Mouse (Mus musculus) hindbrain, embryonic 13.5 days (tissue): ENCODE measurements around the gene Dapl1. TPM values are rescaled to one million over a fixed set of nuclear protein-coding genes. Genes with fewer than 3 reads are reported as not detected.
A peak's percentile ranks its signal among the peaks of the same experiment; 100 is the strongest.

Source experiments
- ATAC-seq: fragments of 200-750 bp; cut with Nextera tagmentation; 2 replicates; pipeline ENCODE4 v1.8.0; 2017; ENCODE audit warnings: moderate TSS enrichment; ENCODE audit not compliant: low FRiP score
- H3K27ac ChIP-seq: fragments of 300-500 bp; sonication (generic); 2 replicates; pipeline ENCODE4 v1.5.1; 2015; ENCODE audit warnings: inconsistent platforms, mild to moderate bottlenecking, moderate library complexity
- H3K27me3 ChIP-seq: fragments of 300-500 bp; sonication (generic); 2 replicates; pipeline ENCODE4 v1.6.1; 2015; ENCODE audit warnings: mild to moderate bottlenecking, inconsistent platforms
- H3K36me3 ChIP-seq: fragments of 300-500 bp; sonication (generic); 2 replicates; pipeline ENCODE4 v1.6.1; 2015; ENCODE audit warnings: mild to moderate bottlenecking, inconsistent platforms
- H3K4me1 ChIP-seq: fragments of 300-500 bp; sonication (generic); replicated peaks from 2 replicates; pipeline ENCODE4 v1.6.1; 2015; ENCODE audit warnings: inconsistent platforms
- H3K4me2 ChIP-seq: fragments of 300-500 bp; sonication (generic); 2 replicates; pipeline ENCODE4 v1.6.1; 2015; ENCODE audit warnings: inconsistent platforms, mild to moderate bottlenecking, moderate library complexity
- H3K4me3 ChIP-seq: fragments of 300-500 bp; sonication (generic); 2 replicates; pipeline ENCODE4 v1.5.1; 2015; ENCODE audit warnings: mild to moderate bottlenecking, inconsistent platforms
- H3K9ac ChIP-seq: fragments of 300-500 bp; sonication (generic); 2 replicates; pipeline ENCODE4 v1.6.1; 2015; ENCODE audit warnings: mild to moderate bottlenecking, inconsistent platforms
- H3K9me3 ChIP-seq: fragments of 300-500 bp; sonication (generic); 2 replicates; pipeline ENCODE4 v1.6.1; 2016; ENCODE audit warnings: inconsistent platforms
- WGBS: fragments of 180-500 bp; shearing (Covaris S2); methylation state at CpG from one replicate; pipeline ENCODE4 v1.1.7; 2015; 5-methylcytosine and 5-hydroxymethylcytosine counted together
- polyA plus RNA-seq: library from polyadenylated mRNA; unstranded; fragments of >200 nt; fragmentation: Nextera tagmentation; extraction: Ambion mirVana; gene quantifications from 2 replicates; pipeline ENCODE4 v1.2.1, GENCODE M21; 2015

Dapl1 gene
- polyA plus RNA-seq, 1 experiment from 2014 or later: not detected

DNA sequence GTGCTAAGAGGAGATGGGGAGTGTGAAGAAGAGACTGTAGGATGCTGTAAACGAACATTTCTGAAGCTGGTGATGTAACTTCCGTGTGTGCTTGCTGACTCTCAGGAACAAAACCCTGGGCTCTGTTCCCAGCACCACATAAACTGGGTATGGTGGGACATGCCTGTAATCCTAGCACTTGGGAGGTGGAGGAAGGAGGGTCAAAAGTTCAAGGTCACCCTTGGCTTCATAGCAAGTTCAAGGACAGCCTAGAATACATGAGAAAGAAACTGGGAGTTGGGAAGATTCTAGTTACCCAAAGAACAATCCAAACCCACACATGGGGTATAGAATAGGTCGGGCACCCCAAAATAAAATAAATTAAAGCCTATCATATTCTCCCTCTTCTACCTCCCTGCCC, 39.1 kb downstream of the Dapl1 start:
- Histone ChIP-seq H3K9ac (no peak overlapping the region), H3K4me3 (no peak overlapping the region), H3K27ac (no peak overlapping the region), H3K27me3 (no peaks in the 10 kb centered on the region), H3K9me3 (no peaks in the 10 kb centered on the region), H3K4me2 (no peak overlapping the region), H3K36me3 (no peaks in the 10 kb centered on the region), H3K4me1 (0 out of 2 replicates have a peak, but pooled peaks cover 5% of the 10 kb centered on the region)
- 79% methylated on average over 3 of the region's 3 CpGs for WGBS
- ATAC-seq: no peak

DNA sequence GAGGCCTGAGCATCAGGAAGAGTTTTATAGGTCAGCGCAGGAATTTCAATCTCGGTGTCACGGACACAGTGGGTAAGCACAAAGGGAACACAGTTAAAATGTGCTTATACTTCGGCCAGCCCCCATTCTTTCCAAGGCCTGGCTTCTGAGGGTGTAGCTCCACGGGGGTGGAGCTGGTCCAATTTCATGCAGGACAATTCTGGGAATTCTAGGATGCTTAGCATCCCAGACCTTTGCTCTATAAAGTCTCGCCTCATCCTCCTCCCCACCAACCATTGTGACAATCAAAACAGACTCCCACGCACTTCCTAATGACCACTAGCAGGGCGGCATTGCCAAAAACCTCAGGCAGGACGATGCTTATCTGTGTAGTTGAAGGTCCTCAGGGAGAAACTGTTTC, 42.4 kb downstream of the Dapl1 start:
- no peak for ATAC-seq
- no peak overlapping the region for H3K4me3 ChIP-seq
- H3K36me3 ChIP-seq: no peaks in the 10 kb centered on the region
- H3K27me3 ChIP-seq: no peaks in the 10 kb centered on the region
- no peak overlapping the region for H3K9ac ChIP-seq
- H3K27ac ChIP-seq: no peak overlapping the region
- peaks cover 13% of the 10 kb centered on the region for H3K4me1 ChIP-seq
- no peaks in the 10 kb centered on the region for H3K9me3 ChIP-seq
- 63% methylated on average over 9 of the region's 9 CpGs for WGBS
- H3K4me2 ChIP-seq: no peak overlapping the region

DNA sequence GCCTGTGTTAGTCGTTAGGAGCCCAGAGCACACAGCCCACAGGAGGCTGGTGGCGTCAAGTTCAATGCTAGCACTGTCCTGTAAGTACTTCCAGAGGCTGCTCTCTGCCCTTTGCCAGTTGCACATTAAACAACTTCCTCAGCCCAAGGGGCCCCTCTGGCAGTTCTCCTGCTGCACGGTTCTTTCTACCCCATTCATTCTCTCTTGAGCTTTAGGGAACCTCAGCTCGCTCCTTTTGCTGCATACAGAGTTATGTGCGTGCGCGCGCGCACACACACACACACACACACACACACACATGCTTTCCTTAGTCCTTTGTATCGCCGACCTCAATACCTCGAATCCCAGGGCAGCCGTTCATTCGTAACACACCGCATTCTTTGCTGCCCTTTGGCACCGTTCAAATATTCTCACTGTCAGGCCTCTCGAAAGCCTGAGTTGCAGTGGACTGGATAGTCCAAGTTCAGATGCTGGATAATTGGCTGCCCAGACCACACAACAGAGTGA, 45.2 kb downstream of the Dapl1 start:
- no peak for ATAC-seq
- Histone ChIP-seq H3K27ac (no peak overlapping the region), H3K4me2 (no peak overlapping the region), H3K9ac (no peak overlapping the region), H3K4me3 (no peak overlapping the region), H3K36me3 (no peaks in the 10 kb centered on the region), H3K4me1 (peaks cover 13% of the 10 kb centered on the region), H3K9me3 (no peaks in the 10 kb centered on the region), H3K27me3 (0 out of 2 replicates have a peak, but pooled peaks cover 3% of the 10 kb centered on the region)
- WGBS: 36% methylated on average over 17 of the region's 17 CpGs

DNA sequence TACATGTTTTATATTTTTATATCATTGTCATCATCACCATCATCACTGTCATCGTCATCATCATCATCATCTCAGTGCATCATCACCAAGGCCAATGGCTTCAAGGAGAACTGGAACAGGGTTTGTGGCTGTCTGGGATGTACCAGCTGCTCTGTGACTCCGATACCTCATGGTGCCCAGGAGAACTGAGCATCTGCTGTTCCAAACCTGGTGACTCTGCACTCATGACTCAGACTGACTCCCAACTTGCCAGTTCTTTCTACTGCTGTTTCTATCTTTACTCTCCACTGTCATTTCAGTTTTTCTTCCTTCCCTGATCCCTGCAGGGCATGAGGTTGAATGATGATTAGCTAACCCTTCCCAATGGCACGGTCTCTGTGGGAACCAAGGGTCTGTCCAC, 46.4 kb downstream of the Dapl1 start:
- H3K9ac ChIP-seq: no peak overlapping the region
- no peak overlapping the region for H3K4me2 ChIP-seq
- H3K36me3 ChIP-seq: no peaks in the 10 kb centered on the region
- H3K27me3 ChIP-seq: 0 out of 2 replicates have a peak, but pooled peaks cover 3% of the 10 kb centered on the region
- no peak for ATAC-seq
- 92% methylated on average over 3 of the region's 3 CpGs for WGBS
- no peaks in the 10 kb centered on the region for H3K9me3 ChIP-seq
- H3K4me3 ChIP-seq: no peak overlapping the region
- H3K27ac ChIP-seq: no peak overlapping the region
- H3K4me1 ChIP-seq: peaks cover 13% of the 10 kb centered on the region

DNA sequence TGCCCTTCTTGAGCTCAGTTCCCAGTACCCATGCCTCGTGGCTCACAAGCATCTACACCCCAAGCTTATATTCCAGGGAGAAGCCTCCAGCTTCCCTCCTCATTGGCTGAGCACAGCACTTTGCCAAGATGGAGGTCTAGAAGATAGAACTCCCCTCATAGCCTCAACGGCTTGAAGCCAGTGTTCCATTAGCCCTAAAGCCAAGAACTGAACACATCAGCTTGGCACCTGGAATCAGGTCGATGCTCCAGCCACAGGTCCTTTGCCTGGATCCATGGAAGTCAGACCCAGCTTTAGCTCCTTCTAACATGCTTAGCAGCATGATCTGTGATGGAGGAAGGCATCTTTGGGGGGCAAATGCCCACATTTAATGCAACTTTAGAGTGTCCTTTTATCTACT, 48.5 kb downstream of the Dapl1 start:
- no peaks in the 10 kb centered on the region for H3K36me3 ChIP-seq
- no peak overlapping the region for H3K4me3 ChIP-seq
- H3K9ac ChIP-seq: no peak overlapping the region
- WGBS: 90% methylated on average over 3 of the region's 3 CpGs
- H3K4me2 ChIP-seq: no peak overlapping the region
- 0 out of 2 replicates have a peak, but pooled peaks cover 3% of the 10 kb centered on the region for H3K27me3 ChIP-seq
- ATAC-seq: no peak
- no peaks in the 10 kb centered on the region for H3K9me3 ChIP-seq
- H3K4me1 ChIP-seq: peaks cover 9% of the 10 kb centered on the region
- H3K27ac ChIP-seq: no peak overlapping the region

DNA sequence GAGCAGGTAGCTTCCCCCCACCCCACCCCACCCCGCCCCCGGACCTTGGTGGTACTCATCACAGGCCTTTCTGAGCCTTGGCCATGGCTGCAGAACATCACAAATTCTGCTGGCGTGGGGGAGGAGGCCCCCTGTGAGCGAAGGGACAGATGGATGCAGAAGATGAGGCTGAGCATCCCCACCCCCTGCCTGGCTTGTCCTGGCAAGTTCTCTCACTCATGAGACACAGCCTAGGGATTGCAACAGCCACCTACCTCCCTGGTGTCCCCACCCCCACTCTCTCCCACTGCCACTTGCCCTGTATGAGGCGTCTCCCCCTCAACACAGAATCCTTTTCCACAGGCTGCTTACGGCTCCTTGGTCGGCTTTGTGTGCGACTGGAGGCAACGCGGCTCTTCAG, 49.1 kb downstream of the Dapl1 start:
- H3K4me2 ChIP-seq: no peak overlapping the region
- no peaks in the 10 kb centered on the region for H3K36me3 ChIP-seq
- H3K9ac ChIP-seq: no peak overlapping the region
- no peak overlapping the region for H3K27ac ChIP-seq
- H3K27me3 ChIP-seq: 0 out of 2 replicates have a peak, but pooled peaks cover 3% of the 10 kb centered on the region
- 89% methylated on average over 10 of the region's 10 CpGs for WGBS
- no peak for ATAC-seq
- peaks cover 9% of the 10 kb centered on the region for H3K4me1 ChIP-seq
- no peak overlapping the region for H3K4me3 ChIP-seq
- no peaks in the 10 kb centered on the region for H3K9me3 ChIP-seq

DNA sequence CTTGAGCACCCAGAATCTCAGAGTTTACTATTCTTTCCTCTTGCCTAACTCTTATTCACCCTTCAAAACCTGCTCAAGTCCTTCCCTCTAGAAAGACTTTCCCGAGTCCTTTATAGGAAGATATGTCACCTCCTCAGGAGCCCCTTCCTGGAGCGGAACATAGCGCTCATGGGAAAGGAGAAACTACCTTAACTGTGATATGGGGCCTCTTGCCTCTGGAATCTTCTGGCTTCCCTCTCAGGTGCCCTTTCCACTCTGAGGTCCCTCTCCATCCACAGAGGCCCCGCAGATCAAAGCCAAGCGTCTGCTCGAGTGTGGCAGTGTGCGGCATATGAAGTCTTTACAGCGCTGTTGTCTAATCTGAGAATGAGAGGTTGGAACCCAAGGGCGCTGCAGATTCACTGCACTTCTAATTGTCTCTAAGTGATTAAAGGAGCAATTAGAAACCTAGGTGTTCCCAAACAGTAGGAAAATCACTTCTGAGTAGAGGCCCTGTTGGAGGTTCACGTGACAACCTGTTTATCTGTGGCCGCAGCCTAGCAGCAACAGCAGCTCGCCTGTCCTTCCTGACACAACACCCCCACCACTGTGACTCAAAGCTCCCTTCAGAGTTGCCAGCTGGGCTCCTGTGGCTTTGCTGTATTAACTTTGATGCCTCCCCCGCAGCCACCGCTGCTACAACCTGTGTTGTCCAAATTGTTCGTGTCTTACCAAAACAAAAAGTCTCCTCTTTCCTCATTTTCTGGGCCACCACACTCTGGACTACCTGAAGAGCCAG, 49.7 kb downstream of the Dapl1 start:
- WGBS: 81% methylated on average over 15 of the region's 15 CpGs

DNA sequence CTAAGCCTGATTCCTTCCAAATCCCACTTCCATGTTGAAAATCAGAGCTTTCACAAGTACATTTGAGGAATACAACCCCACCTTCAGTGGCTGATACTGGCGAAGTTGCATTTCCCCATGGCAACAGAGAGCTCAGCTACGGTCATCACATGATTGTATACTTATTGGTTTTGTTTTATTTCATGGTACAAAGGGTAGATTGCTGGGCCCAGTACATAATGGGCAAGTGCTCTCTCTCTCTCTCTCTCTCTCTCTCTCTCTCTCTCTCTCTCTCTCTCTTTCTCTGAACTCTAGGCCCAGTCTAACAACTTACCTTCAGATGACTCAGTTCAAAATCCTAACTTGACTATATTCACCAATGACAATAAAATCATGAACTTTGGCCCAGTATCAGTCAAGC, 52.5 kb downstream of the Dapl1 start:
- H3K4me3 ChIP-seq: no peak overlapping the region
- no peaks in the 10 kb centered on the region for H3K4me1 ChIP-seq
- 0 out of 2 replicates have a peak, but pooled peaks cover 3% of the 10 kb centered on the region for H3K27me3 ChIP-seq
- WGBS: 87% methylated on average over 2 of the region's 2 CpGs
- H3K36me3 ChIP-seq: no peaks in the 10 kb centered on the region
- H3K9me3 ChIP-seq: no peaks in the 10 kb centered on the region
- ATAC-seq: no peak
- H3K9ac ChIP-seq: no peak overlapping the region
- H3K4me2 ChIP-seq: no peak overlapping the region
- H3K27ac ChIP-seq: no peak overlapping the region

More for the DNA sequence above, 49.7 kb downstream of the Dapl1 start:
- Histone ChIP-seq H3K4me2 (no peak overlapping the region), H3K9ac (no peak overlapping the region), H3K27me3 (0 out of 2 replicates have a peak, but pooled peaks cover 3% of the 10 kb centered on the region), H3K4me1 (peaks cover 9% of the 10 kb centered on the region), H3K9me3 (no peaks in the 10 kb centered on the region), H3K27ac (no peak overlapping the region), H3K36me3 (no peaks in the 10 kb centered on the region), H3K4me3 (no peak overlapping the region)
- ATAC-seq: no peak

DNA sequence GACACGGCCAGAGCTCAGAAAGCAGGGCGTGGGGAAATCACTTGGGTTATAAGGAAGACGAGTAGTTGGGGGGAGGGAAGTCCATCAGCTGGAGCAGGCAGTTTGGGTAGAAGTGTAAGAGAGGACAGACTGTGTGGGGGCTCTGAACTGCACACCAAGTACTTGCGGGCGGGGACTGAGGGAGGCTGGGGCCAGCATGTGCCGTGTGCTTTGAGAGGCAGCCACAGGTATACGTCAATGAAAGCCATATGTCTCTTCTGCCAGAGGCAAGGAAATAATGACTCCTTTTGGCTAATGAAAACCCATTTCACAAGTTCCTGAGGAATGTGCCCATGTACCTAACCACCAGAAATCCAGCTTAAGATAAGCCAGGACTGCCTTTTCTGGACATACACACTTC, 53.6 kb downstream of the Dapl1 start:
- no peak overlapping the region for H3K4me2 ChIP-seq
- H3K4me3 ChIP-seq: no peak overlapping the region
- H3K4me1 ChIP-seq: no peaks in the 10 kb centered on the region
- no peak for ATAC-seq
- no peak overlapping the region for H3K27ac ChIP-seq
- H3K9ac ChIP-seq: no peak overlapping the region
- no peaks in the 10 kb centered on the region for H3K36me3 ChIP-seq
- H3K27me3 ChIP-seq: 0 out of 2 replicates have a peak, but pooled peaks cover 1% of the 10 kb centered on the region
- 84% methylated on average over 7 of the region's 7 CpGs for WGBS
- no peaks in the 10 kb centered on the region for H3K9me3 ChIP-seq

DNA sequence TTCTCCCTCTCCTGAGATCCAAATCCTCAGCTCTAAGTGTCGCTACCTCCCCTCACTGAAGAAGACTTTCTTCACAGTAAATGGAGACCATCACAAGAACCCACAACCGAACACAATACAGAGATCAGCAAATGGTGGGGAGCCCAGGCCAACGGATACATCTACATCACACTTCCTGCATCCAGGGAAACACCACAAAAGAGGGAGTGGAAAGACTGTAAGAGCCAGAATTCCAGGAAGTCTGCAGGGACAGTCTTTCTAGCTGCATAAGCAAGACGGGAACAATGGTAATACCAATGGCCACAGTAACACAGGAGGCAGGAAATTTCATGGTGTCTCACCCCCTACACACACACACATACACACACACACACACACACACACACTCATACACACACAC, 55.3 kb downstream of the Dapl1 start:
- no peak overlapping the region for H3K4me2 ChIP-seq
- no peaks in the 10 kb centered on the region for H3K9me3 ChIP-seq
- no peak overlapping the region for H3K27ac ChIP-seq
- no peak overlapping the region for H3K4me3 ChIP-seq
- no peaks in the 10 kb centered on the region for H3K27me3 ChIP-seq
- H3K9ac ChIP-seq: no peak overlapping the region
- peaks cover 8% of the 10 kb centered on the region for H3K4me1 ChIP-seq
- WGBS: 60% methylated on average over 4 of the region's 4 CpGs
- H3K36me3 ChIP-seq: no peaks in the 10 kb centered on the region
- ATAC-seq: no peak

DNA sequence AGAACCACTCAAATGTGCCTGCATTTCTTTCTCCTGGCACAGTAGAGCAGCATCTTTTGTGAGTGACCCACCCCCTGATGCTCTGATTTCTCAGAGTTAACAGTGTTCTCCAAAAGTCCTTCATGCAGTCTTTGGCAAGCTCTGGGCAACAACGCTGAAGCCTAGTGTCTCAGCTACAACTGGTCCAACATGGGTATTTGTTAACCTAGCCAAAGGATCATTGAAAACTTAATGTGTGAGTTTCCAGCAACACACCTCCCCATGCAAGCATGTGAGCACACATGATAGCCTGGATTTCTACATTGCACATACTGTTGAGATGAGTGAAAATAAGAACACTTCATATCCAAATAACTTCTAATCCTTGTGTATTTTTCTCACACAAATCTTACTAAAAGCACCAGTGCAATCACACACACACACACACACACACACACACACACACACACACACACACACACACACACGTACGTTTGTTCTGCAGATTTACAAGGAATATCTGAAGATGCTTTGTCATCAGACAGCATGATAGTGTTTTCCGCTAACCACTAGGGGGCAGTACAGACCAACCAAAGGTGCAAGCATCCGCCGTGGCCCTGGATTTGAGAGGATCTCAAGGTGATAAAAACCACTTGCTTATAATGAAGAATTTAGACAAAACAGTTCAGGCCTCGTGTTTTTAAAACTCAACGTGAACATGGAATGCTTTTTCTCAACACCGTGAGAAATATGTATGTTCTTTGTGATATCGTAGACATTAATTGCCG, 56.9 kb downstream of the Dapl1 start:
- Histone ChIP-seq H3K36me3 (no peaks in the 10 kb centered on the region), H3K9me3 (no peaks in the 10 kb centered on the region), H3K4me3 (no peak overlapping the region), H3K4me2 (no peak overlapping the region), H3K4me1 (peaks cover 8% of the 10 kb centered on the region), H3K9ac (no peak overlapping the region), H3K27ac (no peak overlapping the region), H3K27me3 (no peaks in the 10 kb centered on the region)
- WGBS: 22% methylated on average over 11 of the region's 11 CpGs
- ATAC-seq: peak; percentile 65; the same call in 1 of the 2 replicates

DNA sequence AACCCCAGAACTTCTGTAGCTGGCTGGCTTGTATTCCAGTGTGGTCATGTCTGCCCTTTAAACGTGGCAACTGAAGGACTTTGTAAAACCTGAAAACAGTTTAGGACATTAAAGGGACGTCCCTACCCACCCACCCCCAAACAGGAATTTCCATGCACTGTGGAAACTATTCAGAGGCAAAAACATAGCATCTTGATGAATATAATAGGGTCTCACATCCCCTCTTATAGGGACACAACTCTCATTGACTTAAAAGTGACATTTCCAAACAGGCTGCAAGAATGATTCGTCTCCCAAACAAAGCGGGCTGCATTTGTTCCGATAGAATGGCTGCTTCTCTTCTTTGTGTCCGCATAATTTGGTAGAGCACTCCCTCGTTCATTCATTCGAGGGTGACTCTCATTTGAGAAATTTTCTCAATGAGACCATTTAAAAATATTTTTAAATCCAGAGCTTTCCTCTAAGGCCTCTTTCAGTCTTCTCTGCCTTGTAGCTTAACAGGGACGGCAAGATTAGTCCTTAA, 59.2 kb downstream of the Dapl1 start:
- no peak overlapping the region for H3K9ac ChIP-seq
- peaks cover 8% of the 10 kb centered on the region for H3K4me1 ChIP-seq
- no peak for ATAC-seq
- H3K9me3 ChIP-seq: no peaks in the 10 kb centered on the region
- WGBS: 17% methylated on average over 9 of the region's 9 CpGs
- H3K27ac ChIP-seq: no peak overlapping the region
- H3K4me3 ChIP-seq: no peak overlapping the region
- H3K36me3 ChIP-seq: no peaks in the 10 kb centered on the region
- H3K27me3 ChIP-seq: no peaks in the 10 kb centered on the region
- H3K4me2 ChIP-seq: 0 out of 2 replicates have a peak overlapping the region, but pooled peaks have one; percentile 0
